Mouse (Mus musculus): Measurements from ENCODE around the gene Mgll. TPM values are rescaled to one million over a fixed set of nuclear protein-coding genes. Genes with fewer than 3 reads are reported as not detected.

Gene Mgll
- total RNA-seq, 2 experiments from 2014 or later, result 174 to 186 TPM

GRCm38 (mm10) chr6:88843241-88843640 lies 119.0 kb downstream of the Mgll start:
- DNase-seq (ENCODE audit: low spot score in 2 of 2), result no peak

GRCm38 (mm10) chr6:88843781-88844725 lies 119.8 kb downstream of the Mgll start:
- no peak for DNase-seq (ENCODE audit: low spot score in 2 of 2)

- no peak for DNase-seq (ENCODE audit: low spot score in 2 of 2)
Observed at GRCm38 (mm10) chr6:88844901-88845565, 120.8 kb downstream of the Mgll start.

GRCm38 (mm10) chr6:88847571-88847970 lies 123.4 kb downstream of the Mgll start:
- no peak for DNase-seq (ENCODE audit: low spot score in 2 of 2)

- no peak for DNase-seq (ENCODE audit: low spot score in 2 of 2)
Observed at GRCm38 (mm10) chr6:88849270-88849669, 125.1 kb downstream of the Mgll start.

GRCm38 (mm10) chr6:88850034-88850433 lies 125.8 kb downstream of the Mgll start:
- no peak for DNase-seq (ENCODE audit: low spot score in 2 of 2)

- no peak for DNase-seq (ENCODE audit: low spot score in 2 of 2)
Observed at GRCm38 (mm10) chr6:88854509-88854908, 130.3 kb downstream of the Mgll start.

- peak in 1 of 2 experiments; percentile 62 for DNase-seq (ENCODE audit: low spot score in 2 of 2)
Observed at GRCm38 (mm10) chr6:88855636-88856035, 131.4 kb downstream of the Mgll start.

- no peak for DNase-seq (ENCODE audit: low spot score in 2 of 2)
Observed at GRCm38 (mm10) chr6:88857249-88857648, 133.0 kb downstream of the Mgll start.

- DNase-seq (ENCODE audit: low spot score in 2 of 2), result no peak
Observed at GRCm38 (mm10) chr6:88857830-88858229, 133.6 kb downstream of the Mgll start.

GRCm38 (mm10) chr6:88858341-88858740 lies 134.1 kb downstream of the Mgll start:
- no peak for DNase-seq (ENCODE audit: low spot score in 2 of 2)

- DNase-seq (ENCODE audit: low spot score in 2 of 2), result peak in 1 of 2 experiments; percentile 55
Observed at GRCm38 (mm10) chr6:88860914-88861313, 136.7 kb downstream of the Mgll start.

- no peak for DNase-seq (ENCODE audit: low spot score in 2 of 2)
Observed at GRCm38 (mm10) chr6:88865704-88866103, 141.5 kb downstream of the Mgll start.

- DNase-seq (ENCODE audit: low spot score in 2 of 2), result no peak
Observed at GRCm38 (mm10) chr6:88869459-88869858, 145.2 kb downstream of the Mgll start.

GRCm38 (mm10) chr6:88870594-88870993 lies 146.4 kb downstream of the Mgll start:
- no peak for DNase-seq (ENCODE audit: low spot score in 2 of 2)

GRCm38 (mm10) chr6:88871546-88871945 lies 147.3 kb downstream of the Mgll start:
- peak; percentile 49 to 70 for DNase-seq (ENCODE audit: low spot score in 2 of 2)

- DNase-seq (ENCODE audit: low spot score in 2 of 2), result no peak
Observed at GRCm38 (mm10) chr6:88872811-88873210, 148.6 kb downstream of the Mgll start.

- peak; percentile 38 to 59 for DNase-seq (ENCODE audit: low spot score in 2 of 2)
Observed at GRCm38 (mm10) chr6:88873965-88874867, 150.0 kb downstream of the Mgll start.

- peak; percentile 82 to 86 for DNase-seq (ENCODE audit: low spot score in 2 of 2)
Observed at GRCm38 (mm10) chr6:88874868-88875508, 150.8 kb downstream of the Mgll start, which contains the start of gene Podxl2. Podxl2 (minus strand) TSS chr6:88875044.
